Mouse (Mus musculus) cerebellum, adult 18-20 months (tissue): Measurements from ENCODE around the gene Ms4a5.
"Not testable (repeated sequence)": the region's sequence is repeated elsewhere in the genome, so short reads cannot be mapped to it uniquely, and the experiment has no call there.

Source experiments
- DNase-seq, 2 experiments: peaks; one replicate each; pipeline ENCODE4 v3.0.0; 2021

Gene Ms4a5

DNA sequence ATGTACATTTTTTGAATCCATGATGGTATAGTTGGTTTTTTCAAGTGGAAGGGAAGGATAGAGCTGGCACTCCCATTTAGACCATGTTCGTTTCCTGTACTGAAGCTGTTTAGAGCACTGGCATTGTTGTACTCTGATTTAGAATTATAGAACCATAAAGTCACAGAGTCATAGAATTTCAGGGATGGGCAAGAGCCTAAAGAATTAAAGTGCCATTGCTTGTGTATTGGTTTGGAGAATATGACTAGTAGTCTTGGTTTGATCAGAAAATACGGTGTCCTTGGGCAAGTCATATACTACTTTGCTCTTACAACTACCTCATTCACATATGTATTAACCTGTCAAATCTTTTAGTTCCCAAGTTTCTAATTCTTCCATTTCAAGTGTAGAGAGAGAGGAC lies at the start of gene Ms4a5:
Gene Ms4a5, minus strand, starts transcription at position 101 of the 400 bp plus-strand sequence.
- DNase-seq = no peak

DNA sequence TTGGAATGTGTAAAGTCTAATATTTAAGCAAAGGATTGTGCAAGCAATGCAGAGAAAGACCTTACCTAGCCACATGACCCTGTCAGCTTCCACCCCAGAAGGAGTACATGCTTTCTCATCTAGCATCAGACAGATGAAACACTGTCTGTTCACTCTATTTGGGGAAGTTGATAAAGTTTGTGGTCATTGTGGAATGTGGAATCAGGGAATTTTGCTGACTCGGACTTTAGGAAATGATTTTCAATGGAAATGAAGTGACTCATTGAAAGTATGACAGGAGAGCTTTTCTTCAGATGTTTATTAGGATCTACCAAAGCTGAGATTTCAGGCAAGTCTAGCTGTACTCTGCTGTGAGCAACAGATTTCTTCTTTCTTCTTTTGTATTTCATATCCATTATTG lies 37.5 kb upstream of the Ms4a5 start:
- no peak for DNase-seq

DNA sequence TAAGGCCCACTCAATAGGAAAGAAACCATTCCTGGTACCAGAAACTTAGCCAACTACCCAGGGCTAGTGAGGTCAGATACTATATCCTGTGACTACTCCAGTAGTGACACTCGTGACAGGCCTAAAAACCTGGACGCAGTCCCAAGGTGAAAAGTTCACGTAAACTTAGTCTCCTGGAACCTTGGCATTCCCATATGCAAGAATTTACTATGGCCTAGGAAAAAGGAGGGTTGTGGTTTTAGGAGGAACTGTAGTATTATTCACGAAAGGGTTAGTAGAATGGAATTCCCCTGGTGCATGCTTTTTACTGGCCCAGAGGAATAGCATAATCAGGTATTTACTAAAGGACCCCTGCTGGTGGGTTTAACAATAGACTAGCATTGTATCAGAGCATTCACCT lies 33.1 kb upstream of the Ms4a5 start:
- no peak for DNase-seq

DNA sequence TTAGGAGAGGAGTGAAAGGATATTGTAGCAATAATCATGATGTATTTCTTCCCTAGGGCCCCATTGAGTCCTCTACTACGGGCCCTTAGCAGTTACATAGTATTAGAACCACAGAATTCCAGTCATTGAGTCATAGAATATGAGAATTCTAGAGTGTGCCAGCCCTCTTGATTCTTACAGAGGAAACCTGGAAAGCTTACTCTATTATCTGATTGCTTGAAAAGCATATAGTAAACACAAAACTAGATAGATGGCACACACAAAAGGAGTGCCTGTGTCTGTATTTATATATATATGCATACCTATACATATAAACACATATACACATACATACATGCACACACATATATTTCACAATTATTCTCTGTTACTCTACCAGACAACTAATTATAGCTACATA lies 30.7 kb upstream of the Ms4a5 start, which contains the start of gene Ms4a14:
Gene Ms4a14, minus strand, starts transcription at position 101 of the 400 bp plus-strand sequence.
- DNase-seq = no peak

DNA sequence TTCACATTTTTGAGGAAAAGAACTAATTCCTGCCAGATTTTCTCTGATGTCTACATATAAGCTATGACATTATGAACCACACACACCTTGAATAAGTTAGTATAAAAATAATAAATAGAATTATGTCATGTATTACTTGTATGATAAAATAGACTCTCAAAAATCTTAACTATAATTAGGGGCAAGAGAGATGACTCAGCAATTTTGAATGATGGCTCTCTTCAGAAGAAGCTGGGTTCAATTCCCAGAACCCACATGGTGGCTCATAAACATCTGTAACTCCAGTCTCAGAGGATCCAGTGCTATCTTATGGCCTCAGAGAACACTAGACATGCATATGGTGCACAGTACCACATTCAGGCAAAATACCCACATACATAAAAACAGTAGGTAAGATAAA lies 25.2 kb upstream of the Ms4a5 start:
- no peak for DNase-seq

DNA sequence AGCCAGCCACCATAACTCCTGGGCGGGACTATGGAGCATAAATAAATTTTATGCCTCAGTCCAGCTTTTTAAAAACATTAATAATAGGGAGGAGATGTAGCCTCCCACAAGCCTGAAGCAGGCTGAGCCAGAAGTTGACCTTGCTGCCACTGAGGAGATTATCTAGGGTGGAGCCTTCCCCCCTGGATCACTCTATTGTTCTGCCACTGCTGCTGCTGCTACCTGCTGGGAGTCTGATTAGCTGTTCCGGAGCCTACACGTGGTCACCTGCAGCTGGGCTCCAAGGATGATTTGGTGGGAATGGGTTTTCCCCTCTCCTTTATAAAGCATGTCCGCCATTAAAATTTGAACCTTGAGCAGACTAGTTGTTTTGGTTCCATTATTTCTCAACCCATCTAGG lies 15.9 kb upstream of the Ms4a5 start:
- DNase-seq = not testable (repeated sequence)

DNA sequence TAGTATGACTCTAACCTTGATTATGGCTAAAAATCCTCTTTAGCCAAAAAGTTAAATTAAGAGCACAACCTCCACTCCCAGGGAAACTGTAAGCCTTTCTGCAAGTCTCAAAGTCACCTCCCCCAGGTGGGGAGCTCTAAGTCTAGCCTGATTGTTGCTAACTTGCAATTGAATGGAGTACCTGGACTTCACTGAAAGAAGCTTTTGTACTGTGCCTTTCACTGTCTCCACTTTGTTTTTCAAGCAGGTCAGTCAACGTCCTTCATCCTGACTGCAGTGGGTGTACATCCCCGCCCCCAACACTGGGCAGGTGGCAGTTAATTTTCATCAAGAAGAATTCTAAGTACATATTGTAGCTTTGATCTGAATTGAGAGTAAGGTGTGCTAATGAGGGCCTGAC lies 15.3 kb upstream of the Ms4a5 start:
- no peak for DNase-seq

DNA sequence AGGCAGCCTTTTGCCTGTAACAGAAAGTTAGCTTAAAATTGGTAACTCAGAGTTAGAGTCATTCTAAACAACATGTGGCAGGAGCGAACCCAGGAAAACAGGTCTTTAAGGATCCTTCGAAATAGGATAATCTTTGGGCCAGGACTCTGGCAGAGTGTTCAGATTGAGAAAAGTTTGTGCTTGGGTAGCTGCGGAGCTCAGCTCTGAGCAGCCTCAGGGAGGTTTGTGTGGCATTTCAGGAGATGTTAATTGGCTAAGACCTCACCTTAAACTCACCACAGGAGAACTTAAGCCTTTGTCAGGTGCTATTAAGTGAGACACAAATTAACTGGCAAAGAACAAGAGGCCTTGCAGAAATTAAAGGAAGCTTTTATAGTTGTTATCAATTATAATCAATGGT lies 9.9 kb upstream of the Ms4a5 start:
- not testable (repeated sequence) for DNase-seq

DNA sequence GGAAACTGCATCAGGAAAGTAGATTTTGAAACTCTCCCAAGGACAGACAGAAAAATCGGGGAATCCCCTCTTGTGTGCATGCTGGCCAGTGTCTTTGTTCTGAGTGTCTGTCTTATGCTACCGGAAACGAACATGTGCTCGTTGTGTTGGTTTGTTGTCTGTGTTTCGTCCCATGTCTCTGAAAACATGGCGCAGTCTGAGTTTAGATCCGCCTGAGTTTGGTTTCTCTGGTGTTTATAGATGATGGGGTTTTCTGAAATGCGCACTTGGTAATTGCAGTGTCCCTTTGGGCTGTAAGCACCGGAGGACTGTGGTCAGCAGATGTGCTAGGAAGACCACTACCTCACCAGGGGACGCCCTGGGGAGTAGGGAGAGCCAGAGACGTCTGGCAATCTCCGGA lies 9.3 kb upstream of the Ms4a5 start:
- no peak for DNase-seq

DNA sequence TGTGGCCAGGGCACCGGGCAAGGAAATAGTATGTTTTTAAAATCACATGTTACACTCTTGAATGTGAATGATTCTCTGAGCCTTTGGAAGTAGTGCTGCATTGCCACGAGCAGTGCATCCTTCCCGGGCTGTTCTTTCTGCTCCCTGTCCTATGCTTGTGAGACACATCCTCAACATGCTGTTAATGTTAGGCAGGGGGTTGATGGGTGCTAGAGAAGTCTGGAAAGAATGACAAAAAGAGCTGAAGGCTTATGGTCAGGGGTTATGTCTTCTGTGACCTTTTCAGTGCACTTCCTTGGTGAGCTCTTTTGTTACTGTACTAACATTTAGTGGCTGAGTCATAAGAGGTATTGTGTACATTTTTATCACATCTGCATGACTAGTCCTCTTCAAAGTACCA lies 3.5 kb downstream of the Ms4a5 start:
- DNase-seq = no peak

DNA sequence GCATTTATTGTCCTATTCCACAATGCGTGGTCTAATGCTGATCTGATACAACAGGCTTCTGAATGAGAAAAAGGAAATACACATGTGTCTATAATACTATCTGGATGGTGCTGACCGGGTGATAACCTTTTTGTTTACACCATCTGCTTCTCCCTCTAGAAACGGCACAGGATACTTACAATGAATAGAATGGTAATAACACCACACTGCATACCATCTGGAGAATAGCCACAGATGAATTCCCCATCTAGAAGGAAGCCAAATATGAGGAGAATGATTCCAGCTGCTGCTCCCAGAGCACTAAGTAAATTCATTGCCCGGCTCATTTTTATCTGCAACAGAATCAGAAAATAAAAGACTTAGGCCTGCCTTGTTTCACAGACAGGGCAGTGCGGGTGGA lies 7.2 kb downstream of the Ms4a5 start:
- DNase-seq = no peak

DNA sequence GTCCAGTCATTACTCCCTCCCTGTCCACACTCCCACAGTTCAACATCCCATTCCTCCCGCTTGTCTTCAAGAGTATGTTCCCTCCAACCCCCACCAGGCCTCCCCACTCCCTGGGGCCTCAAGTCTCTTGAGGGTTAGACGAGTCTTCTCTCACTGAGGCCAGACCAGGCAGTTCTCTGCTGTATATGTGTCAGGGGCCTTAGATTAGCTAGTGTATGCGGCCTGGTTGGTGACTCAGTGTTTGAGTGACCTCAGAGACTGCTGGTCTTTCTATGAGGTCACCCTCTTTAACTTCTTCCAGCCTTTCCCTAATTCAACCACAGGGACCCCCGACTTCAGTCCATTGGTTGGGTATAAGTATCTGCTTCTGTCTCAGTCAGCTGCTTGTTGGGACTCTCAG lies 16.7 kb downstream of the Ms4a5 start:
- no peak for DNase-seq

DNA sequence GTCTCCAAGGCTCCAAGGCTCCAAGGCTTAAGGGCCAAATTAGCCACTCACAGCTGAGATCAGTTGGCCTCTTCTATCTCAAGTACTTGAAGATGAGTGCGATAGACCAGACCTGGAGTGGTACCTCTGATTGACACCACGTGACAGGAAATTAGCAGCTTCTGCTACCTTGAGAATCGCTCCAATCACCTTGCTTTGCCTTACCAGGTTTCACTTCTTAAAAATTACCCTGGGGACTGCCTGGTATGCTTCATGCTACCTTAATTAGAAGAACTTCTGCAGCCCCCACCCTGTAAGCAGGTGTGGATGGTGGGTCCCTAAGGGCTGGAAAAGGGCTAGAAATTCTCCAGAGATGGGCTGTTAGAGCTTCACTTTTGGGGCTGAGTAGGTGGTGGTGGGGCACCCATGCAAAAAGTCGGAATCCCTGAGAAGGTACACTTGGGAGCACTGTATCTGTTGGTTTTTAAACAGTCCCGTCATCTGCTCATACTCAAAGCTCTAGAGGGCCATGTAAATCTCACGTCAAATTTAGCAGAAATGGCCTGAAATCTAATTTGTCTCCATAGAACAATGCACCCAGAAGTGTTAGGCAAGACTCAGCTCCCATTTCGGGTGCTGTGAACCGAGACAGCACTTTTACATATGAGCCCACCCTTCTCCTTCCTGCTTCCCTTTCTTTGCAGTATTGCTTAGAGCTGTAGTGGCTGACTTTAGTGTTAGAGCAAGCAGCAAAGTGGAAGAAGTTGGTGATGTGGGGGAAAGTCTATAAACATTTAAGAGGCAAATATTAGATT lies 17.4 kb downstream of the Ms4a5 start, which contains the start of gene Ms4a1:
Gene Ms4a1, minus strand, starts transcription at position 190 of the 794 bp plus-strand sequence.
- DNase-seq = no peak

DNA sequence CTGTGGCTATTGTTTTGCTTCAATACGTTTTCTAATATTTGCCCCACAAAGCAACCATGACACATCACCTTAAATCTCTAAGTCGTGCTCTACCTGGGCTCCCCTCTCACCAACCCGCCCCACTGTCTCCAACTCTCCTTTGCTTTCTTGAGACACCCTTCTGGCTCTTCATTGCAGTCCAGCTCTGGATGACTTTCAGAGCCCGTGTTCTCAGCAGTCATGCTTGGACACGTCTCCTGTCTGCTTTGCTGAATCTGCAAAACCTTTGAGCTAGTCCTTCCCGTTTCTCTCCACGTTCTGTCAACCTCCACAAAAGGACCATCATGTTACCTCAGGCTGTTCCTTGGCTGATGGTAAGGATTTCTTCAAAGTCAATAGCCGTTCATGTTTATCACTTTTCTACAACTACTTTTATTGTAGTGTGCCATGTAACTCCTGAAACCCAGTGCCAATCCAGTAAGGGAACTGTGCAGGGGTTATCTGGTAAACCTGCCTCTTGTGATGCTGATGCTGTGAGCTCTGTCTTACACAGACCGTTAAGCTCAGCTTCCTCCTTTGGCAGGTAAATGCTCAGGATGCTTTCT lies 19.0 kb downstream of the Ms4a5 start:
- no peak for DNase-seq

DNA sequence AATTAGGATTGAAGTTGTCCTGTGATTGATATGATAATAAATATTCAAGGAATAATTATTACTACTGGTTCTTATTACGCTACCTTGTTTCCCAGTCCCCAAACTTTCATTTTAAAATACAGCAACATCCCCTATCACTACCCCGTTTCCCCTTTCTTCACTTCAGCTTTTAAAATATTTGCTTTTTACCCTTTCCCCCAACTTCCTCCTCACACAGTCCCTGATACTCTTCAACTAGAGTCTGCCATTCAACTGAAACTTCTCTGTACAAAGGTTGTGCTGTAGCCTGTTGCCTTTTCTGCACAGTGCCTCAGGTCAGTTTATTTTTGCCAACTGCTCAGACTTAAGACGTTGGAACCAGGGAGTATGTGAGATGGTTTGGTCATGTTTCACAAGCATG lies 20.1 kb downstream of the Ms4a5 start:
- DNase-seq = no peak

DNA sequence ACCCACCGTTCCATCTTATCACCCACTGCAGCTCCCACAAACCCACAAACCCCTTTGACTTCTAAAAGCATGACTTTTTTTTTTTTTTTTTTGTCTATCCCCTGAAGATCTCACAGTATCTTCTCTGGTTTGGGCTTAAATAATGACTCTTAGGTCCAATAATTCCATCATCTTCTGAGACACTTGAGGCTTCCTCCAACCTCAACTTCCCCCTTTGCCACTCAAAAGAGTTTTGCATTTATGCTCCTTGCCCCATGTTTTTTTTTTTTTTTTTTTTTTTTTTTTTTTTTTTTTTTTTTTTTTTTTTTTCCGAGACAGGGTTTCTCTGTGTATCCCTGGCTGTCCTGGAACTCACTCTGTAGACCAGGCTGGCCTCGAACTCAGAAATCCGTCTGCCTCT lies 20.7 kb downstream of the Ms4a5 start:
- not testable (repeated sequence) for DNase-seq

DNA sequence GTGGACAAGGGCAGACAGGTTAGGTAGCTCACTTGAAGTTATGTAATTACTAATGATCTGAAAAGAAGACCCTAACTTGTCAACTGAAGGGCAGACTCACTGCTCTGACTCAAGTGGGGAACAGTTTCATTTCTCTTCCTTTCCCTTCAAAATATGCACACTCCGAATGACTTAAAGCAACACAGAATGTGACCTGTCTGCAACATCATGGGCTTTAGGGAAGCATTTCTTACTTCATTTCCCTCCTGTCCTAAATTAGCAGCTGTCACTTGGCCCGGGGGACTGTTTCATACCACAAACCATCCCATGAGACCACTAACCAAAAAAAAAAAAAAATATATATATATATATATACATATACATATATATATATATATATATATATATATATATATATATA lies 22.2 kb downstream of the Ms4a5 start:
- no peak for DNase-seq

DNA sequence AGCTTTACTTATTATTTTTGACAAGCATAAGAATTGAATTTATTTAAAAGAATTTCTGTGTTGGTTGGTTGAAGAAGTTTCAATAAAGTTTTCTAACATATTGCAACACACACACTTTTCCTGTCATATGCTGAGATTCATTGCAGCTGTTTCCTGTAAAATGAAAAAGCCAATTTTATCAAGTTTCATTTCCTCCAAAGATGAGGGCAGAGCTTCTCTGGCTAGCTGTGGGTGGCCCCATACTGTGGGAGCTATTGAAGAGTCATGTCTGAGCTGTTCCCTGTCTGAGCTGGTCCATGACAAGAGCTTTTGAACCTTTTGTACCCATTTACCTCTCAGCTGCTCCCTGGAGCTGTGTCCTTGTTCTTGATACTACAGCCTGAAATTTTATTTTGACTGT lies 39.4 kb downstream of the Ms4a5 start:
- no peak for DNase-seq

DNA sequence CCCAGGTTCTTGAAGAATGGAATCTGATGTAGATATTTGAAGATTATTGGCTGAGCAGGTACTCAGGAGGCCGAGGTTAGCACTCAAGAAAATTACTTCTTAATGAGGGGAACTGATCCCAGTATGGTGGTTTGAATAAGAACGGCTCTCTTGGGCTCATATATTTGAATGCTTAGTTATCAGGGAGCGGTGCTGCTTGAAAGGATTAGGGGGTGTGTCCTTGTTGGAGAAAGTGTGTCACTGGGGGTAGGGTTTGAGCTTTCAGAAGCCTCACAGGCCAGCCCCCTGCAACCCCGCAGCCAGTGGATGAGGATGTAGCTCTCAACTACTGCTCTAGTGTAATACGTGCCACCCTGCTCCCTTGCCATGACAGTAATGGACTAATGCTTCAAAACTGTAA lies 41.1 kb downstream of the Ms4a5 start:
- DNase-seq = no peak

DNA sequence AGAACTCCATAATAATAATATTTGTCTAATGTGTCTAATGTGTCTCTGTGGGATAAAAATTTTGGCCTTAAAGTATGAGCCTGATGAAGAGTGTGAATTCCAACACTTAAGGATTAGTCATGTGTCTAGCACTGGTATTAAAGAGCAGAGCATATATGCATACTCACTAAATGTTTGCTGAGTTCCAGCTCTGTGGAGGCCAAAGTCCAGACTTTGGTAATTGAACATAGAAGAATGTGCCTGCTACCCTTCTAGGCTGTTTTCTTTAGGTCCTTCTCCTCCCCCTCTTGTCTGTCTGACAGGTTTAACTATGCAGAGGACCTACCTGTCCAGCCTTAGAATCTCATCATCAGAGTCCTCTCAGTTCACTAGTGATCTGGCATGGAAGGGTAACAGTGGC lies 47.9 kb downstream of the Ms4a5 start:
- no peak for DNase-seq

DNA sequence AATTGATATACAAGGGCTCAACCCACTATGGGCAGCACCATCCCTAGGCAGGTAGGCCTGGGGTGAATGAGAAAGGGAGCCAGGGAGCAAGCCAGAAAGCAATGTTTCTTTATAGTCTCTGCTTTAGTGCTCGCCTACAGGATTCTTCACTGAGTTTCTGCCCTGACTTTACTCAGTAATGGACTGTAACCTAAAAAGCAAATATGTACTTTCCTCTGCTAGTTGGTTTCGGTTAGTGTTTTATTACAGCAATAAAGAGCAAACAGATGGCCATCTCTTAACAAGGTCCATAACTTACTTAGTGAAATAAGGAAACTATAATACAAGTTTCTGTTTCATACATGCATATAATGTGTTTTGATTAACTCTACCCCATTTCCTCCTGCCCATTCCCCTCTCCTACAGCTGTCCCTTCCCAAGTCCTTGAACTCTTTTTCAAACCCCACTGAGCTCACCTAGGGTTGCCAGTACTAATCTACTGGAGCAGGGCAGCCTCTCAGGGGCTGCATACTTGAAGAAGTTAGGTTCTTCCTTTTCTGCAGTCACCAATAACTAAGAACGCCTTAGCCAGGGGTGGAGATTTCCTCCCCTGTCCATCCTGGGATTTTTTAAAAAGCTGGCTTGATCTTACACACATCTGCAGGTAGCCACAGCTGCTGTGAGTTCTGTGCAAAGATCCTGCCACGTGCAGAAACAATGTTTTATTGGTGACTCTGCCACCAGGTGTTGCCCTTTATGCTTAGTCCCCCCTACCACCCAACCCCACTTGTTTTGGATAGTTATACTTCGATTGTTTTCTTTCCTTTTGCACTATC lies 48.5 kb downstream of the Ms4a5 start:
- DNase-seq = no peak

DNA sequence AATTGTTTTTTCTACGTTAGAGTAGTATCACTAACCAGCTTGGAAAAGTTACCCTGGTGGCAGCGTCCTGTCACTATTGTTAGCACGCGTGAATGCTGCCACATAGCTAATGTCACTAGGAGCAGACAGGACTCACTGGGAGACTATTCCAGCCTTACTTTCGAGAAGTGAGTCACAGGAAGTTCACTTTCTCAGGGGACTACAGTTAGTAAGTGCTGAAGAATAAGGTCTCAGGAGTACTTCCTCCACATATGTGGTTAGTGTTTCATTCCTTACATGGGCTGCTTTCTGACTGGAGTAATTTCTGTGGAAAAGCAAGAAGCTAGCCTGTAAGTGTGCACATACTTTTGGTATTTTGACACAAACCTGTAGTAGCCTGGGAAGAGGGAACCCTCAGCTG lies 49.4 kb downstream of the Ms4a5 start:
- no peak for DNase-seq

DNA sequence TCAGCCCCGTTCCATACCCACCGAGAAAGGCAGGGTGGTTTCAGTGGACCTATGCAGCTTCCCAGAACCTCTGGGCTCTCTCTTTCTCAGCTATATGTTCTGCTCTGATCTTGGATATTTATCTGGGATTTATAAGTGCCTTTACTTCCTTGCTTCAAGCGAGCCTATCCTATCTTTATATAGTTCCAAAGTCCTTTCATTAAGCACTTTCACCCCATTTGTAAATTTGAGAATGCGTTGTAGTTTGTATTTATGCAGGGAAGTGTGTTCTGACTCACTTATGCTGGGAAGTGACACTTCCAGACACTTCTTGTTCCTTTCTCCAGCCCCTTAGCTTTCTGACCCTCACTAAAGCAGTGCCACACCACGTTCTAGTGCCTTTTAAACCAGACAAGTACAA lies 51.3 kb downstream of the Ms4a5 start, which contains the start of gene Ms4a12:
Gene Ms4a12, minus strand, starts transcription at position 101 of the 400 bp plus-strand sequence.
- DNase-seq = no peak
